Mouse (Mus musculus) heart, embryonic 13.5 days (tissue): ENCODE results near the gene Lsm7. TPM values are rescaled to one million over a fixed set of nuclear protein-coding genes. Genes with fewer than 3 reads are reported as not detected.
A peak's percentile ranks its signal among the peaks of the same experiment; 100 is the strongest.

ENCODE experiments used
- ATAC-seq: fragments of 200-750 bp; cut with Nextera tagmentation; 2 replicates; pipeline ENCODE4 v1.8.0; 2017; ENCODE audit warnings: moderate TSS enrichment; ENCODE audit not compliant: insufficient number of reproducible peaks, low FRiP score, low TSS enrichment; ENCODE audit errors: extremely low read depth
- H3K27ac ChIP-seq: fragments of 300-500 bp; sonication (generic); replicated peaks from 2 replicates; pipeline ENCODE4 v1.5.1; 2015; ENCODE audit warnings: moderate library complexity, mild to moderate bottlenecking, inconsistent platforms
- H3K27me3 ChIP-seq: fragments of 300-500 bp; sonication (generic); replicated peaks from 2 replicates; pipeline ENCODE4 v1.6.1; 2015; ENCODE audit warnings: mild to moderate bottlenecking, inconsistent platforms
- H3K36me3 ChIP-seq: fragments of 300-500 bp; sonication (generic); 2 replicates; pipeline ENCODE4 v1.6.1; 2015; ENCODE audit warnings: mild to moderate bottlenecking, inconsistent platforms
- H3K4me1 ChIP-seq: fragments of 300-500 bp; sonication (generic); 2 replicates; pipeline ENCODE4 v1.6.1; 2015; ENCODE audit warnings: inconsistent platforms
- H3K4me2 ChIP-seq: fragments of 300-500 bp; sonication (generic); 2 replicates; pipeline ENCODE4 v1.6.1; 2015; ENCODE audit warnings: inconsistent platforms, mild to moderate bottlenecking, moderate library complexity
- H3K4me3 ChIP-seq: fragments of 300-500 bp; sonication (generic); 2 replicates; pipeline ENCODE4 v1.5.1; 2015; ENCODE audit warnings: moderate library complexity, mild to moderate bottlenecking, inconsistent platforms
- H3K9ac ChIP-seq: fragments of 300-500 bp; sonication (generic); 2 replicates; pipeline ENCODE4 v1.6.1; 2015; ENCODE audit warnings: inconsistent platforms, mild to moderate bottlenecking, moderate library complexity
- H3K9me3 ChIP-seq: fragments of 300-500 bp; sonication (generic); 2 replicates; pipeline ENCODE4 v1.6.1; 2016; ENCODE audit warnings: inconsistent platforms
- WGBS: fragments of 180-500 bp; shearing (Covaris S2); methylation state at CpG from one replicate; pipeline ENCODE4 v1.1.7; 2015; ENCODE audit warnings: mixed read lengths; 5-methylcytosine and 5-hydroxymethylcytosine counted together
- polyA plus RNA-seq: library from polyadenylated mRNA; unstranded; fragments of >200 nt; fragmentation: Nextera tagmentation; extraction: Ambion mirVana; gene quantifications from 2 replicates; pipeline ENCODE4 v1.2.1, GENCODE M21; 2015

Gene Lsm7
- polyA plus RNA-seq, 1 experiment from 2014 or later: 157 TPM

DNA sequence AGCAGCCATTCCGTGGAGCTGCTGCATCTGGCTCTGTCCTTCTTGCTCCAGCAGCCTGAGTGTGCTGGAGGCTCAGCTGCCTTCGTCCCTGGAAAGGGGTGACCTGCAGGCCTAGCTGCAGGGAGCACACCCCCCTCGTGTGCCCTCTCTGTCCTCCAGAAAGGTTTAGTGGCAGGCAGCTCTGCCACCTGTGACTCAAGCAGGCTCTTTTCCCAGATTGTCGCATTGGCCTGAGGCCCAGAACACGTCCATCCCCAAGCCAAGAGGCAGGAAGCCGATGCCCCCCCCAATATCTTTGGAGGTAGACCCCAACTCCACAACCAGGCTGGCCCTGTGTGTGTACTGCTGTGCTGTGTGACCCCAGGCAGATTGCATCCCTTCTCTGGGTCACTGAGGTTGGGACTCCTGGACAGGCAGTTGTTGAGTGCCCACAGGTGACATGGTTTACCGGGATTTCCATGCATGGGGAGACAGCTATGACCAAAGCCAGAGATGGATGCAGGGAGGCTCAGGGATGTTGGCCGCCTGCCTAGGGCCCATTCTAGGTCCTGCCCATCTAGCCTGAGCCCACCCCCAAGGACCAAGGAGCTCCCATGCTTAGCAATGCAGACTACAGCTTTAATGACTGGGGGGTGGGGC, 9.8 kb downstream of the Lsm7 start:
- H3K9me3 ChIP-seq: no peaks in the 10 kb centered on the region
- H3K36me3 ChIP-seq: no peaks in the 10 kb centered on the region
- peak overlapping the region; percentile 47; the same call in 1 of the 2 replicates for H3K9ac ChIP-seq
- peaks cover 35% of the 10 kb centered on the region for H3K4me1 ChIP-seq
- H3K27ac ChIP-seq: no peak overlapping the region
- no peak overlapping the region for H3K4me2 ChIP-seq
- no peak for ATAC-seq
- WGBS: 43% methylated on average over 8 of the region's 8 CpGs
- H3K4me3 ChIP-seq: no peak overlapping the region
- peaks cover 67% of the 10 kb centered on the region for H3K27me3 ChIP-seq

DNA sequence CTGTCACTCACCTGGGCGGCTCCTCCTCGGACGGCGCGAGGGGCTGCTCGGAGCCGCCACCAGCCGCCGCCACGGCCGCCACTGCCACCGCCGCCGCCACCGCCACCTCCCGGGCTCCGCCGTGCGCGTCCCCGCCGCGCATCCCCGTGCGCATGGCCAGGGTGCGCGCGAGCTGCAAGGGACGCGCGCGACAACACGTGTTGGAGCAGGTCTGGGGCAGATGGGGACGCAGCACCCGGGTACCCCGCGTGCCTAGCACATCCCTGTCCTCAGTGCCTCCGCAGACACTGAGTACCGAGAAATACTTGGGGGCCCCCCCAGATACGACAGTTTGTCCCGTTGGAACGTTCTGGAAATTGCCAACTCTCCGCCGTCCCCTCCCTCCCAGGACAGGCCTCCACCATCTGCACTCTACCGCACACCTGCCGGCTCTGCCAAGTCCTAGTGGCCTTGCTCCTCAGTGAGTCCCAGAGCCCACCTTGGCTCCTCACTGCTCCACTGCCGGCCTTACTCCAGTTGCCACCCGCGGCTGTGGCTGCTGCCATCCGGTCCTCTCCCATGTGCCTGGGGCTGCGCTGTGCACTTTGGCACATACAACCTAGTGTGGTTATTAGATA, 11.0 kb downstream of the Lsm7 start, which contains the start of gene Lingo3:
TSS of gene Lingo3 (minus strand) at position 109 of the 617 bp plus-strand sequence.
- Histone ChIP-seq H3K9ac (peak within 1 kb of the TSS; percentile 77), H3K9me3 (no peaks in the 10 kb centered on the region), H3K4me2 (peak within 1 kb of the TSS; percentile 76), H3K4me3 (peak within 1 kb of the TSS; percentile 53), H3K4me1 (peaks cover 29% of the 10 kb centered on the region), H3K27me3 (peaks cover 75% of the 10 kb centered on the region), H3K36me3 (no peaks in the 10 kb centered on the region), H3K27ac (no peak within 1 kb of the TSS)
- no peak for ATAC-seq
- WGBS: 6% methylated on average over 35 of the region's 51 CpGs

DNA sequence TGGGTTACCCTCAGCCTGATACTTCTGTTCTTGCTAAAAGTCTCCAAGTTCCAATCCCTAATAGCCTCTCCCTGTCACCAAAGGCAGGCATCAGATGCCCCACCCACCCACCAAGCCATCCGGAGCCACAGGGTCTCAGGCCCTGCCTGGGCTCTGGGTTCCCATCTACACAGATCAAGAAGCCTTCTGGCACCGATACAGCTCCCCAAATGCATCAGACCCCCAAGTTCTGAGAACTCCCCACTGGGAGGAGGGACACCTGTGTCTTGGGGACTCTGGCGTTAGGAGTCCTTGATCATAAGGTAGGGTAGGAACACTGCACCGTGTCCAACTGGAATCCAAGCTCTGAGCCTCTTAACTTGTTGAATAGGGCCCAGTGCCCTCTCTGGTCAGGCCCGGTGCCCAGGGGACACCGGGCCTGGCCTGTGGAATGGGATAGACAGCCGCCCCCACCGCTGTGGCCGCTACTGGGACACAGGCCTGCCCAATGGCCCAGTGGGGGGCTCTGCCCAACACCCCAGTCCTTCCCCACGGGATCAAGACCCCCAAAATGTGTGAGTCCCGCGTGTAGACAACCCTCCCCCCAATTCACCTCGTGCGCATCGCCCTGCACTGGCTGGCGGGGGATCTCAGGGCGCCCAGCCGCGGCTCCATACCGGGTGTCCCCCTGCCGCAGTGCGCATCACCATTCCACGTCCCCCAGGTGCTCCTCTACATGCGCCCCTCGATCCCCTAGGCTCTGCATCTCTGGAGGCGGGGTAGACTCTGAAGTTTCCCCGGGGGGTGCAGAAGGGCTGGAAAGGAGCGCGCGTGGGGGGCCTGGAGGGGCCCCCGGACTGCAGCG, 11.7 kb downstream of the Lsm7 start:
- Histone ChIP-seq H3K27me3 (peaks cover 75% of the 10 kb centered on the region), H3K4me1 (peaks cover 25% of the 10 kb centered on the region), H3K9ac (peak overlapping the region; percentile 77), H3K4me3 (peak overlapping the region; percentile 53), H3K36me3 (no peaks in the 10 kb centered on the region), H3K4me2 (peak overlapping the region; percentile 76), H3K9me3 (no peaks in the 10 kb centered on the region), H3K27ac (no peak overlapping the region)
- no peak for ATAC-seq
- 10% methylated on average over 32 of the region's 32 CpGs for WGBS

GRCm38 (mm10) chr10:80842334-80842733, 12.7 kb downstream of the Lsm7 start:
- Histone ChIP-seq H3K36me3 (no peaks in the 10 kb centered on the region), H3K9me3 (no peaks in the 10 kb centered on the region), H3K4me2 (no peak overlapping the region), H3K4me1 (peaks cover 32% of the 10 kb centered on the region), H3K27ac (no peak overlapping the region), H3K9ac (no peak overlapping the region), H3K27me3 (peaks cover 85% of the 10 kb centered on the region), H3K4me3 (no peak overlapping the region)
- ATAC-seq: no peak
- WGBS: 75% methylated on average over 15 of the region's 15 CpGs

DNA sequence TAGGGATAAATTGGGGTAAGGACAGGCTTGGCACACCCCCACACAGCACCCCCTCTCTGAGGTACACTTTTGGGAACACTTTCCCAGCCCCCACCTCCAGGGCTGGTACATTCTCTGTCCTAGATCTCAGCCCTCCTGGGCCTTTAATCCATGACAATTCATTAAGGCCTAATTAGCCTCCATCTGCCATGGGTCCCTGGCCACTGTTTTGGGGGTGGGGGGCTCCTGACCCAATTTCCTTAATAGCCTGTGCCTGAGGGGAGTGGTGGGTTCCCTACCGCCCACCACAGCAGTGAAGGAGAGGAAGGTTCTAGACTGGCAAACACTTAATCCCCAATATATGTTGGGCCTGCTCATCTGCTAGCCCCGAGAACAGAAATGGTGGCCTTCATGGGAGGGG, 13.3 kb downstream of the Lsm7 start:
- Histone ChIP-seq H3K27ac (no peak overlapping the region), H3K27me3 (peaks cover 90% of the 10 kb centered on the region), H3K4me1 (peaks cover 39% of the 10 kb centered on the region), H3K4me3 (no peak overlapping the region), H3K9ac (no peak overlapping the region), H3K36me3 (no peaks in the 10 kb centered on the region), H3K9me3 (no peaks in the 10 kb centered on the region), H3K4me2 (no peak overlapping the region)
- no peak for ATAC-seq
- WGBS: 63% methylated on average over 2 of the region's 2 CpGs

DNA sequence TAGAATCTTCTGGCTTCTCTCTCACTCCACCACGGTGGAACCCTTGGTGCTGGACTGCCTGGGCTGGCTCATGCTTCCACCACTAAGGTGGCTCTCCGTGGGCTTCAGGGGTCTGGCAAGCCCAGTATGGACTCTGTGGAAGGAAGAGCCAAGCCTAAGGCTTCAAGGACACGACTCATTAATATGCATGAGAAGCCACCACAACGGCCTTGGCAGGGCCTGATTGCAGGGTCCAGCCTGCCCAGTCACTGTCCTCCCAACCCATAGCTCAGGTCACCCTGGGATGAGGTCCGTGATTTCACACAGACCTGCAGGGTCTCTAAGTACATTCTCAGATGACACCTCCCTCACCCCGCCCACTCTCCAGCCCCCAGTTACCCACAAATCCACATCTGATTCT, 15.2 kb downstream of the Lsm7 start:
- Histone ChIP-seq H3K9me3 (no peaks in the 10 kb centered on the region), H3K9ac (no peak overlapping the region), H3K36me3 (no peaks in the 10 kb centered on the region), H3K27me3 (peaks cover 90% of the 10 kb centered on the region), H3K4me1 (peaks cover 44% of the 10 kb centered on the region), H3K27ac (no peak overlapping the region), H3K4me2 (no peak overlapping the region), H3K4me3 (no peak overlapping the region)
- WGBS: 58% methylated on average over 6 of the region's 6 CpGs
- ATAC-seq: no peak

GRCm38 (mm10) chr10:80838346-80838912, 16.6 kb downstream of the Lsm7 start:
- Histone ChIP-seq H3K27me3 (peaks cover 90% of the 10 kb centered on the region), H3K36me3 (no peaks in the 10 kb centered on the region), H3K4me1 (peaks cover 36% of the 10 kb centered on the region), H3K4me3 (no peak overlapping the region), H3K27ac (peak overlapping the region; percentile 81), H3K9me3 (peaks cover 5% of the 10 kb centered on the region; the same call in 1 of the 2 replicates), H3K9ac (peak overlapping the region; percentile 28), H3K4me2 (peak overlapping the region; percentile 22; the same call in 1 of the 2 replicates)
- no peak for ATAC-seq
- 41% methylated on average over 2 of the region's 2 CpGs for WGBS

DNA sequence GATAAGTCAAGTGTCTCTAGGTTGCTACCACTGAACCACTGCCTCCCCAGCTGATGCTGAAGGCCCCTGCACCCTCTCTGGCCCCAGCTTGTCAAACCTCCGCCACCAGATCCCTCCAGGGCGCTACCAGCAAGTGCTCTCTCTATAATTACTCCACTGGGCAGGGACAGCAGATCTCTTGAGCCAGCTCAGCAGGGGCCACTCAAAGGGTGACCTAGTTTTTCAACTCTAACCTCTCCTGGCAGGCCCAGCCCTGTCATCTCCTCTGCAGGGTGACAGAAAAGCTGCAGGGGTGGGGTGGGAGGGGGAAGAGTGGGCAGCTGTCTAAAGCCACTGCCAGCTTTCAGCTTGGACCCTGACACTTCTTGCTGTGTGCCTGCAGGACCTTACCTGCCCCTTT, 17.2 kb downstream of the Lsm7 start:
- ATAC-seq: no peak
- WGBS: 15% methylated on average over 2 of the region's 2 CpGs
- Histone ChIP-seq H3K27ac (peak overlapping the region; percentile 81), H3K9ac (peak overlapping the region; percentile 28), H3K36me3 (no peaks in the 10 kb centered on the region), H3K9me3 (peaks cover 5% of the 10 kb centered on the region; the same call in 1 of the 2 replicates), H3K4me2 (peak overlapping the region; percentile 22), H3K4me1 (peaks cover 35% of the 10 kb centered on the region), H3K4me3 (no peak overlapping the region), H3K27me3 (peaks cover 90% of the 10 kb centered on the region)

GRCm38 (mm10) chr10:80836949-80837379, 18.0 kb downstream of the Lsm7 start:
- H3K4me2 ChIP-seq: no peak overlapping the region
- no peak for ATAC-seq
- H3K9me3 ChIP-seq: peaks cover 5% of the 10 kb centered on the region; the same call in 1 of the 2 replicates
- peaks cover 88% of the 10 kb centered on the region for H3K27me3 ChIP-seq
- no peaks in the 10 kb centered on the region for H3K36me3 ChIP-seq
- no peak overlapping the region for H3K4me3 ChIP-seq
- H3K27ac ChIP-seq: peak overlapping the region; percentile 81; the same call in 1 of the 2 replicates
- 41% methylated on average over 7 of the region's 7 CpGs for WGBS
- no peak overlapping the region for H3K9ac ChIP-seq
- H3K4me1 ChIP-seq: peaks cover 35% of the 10 kb centered on the region

- no peak overlapping the region for H3K27ac ChIP-seq
- WGBS: 53% methylated on average over 30 of the region's 30 CpGs
- H3K9ac ChIP-seq: no peak overlapping the region
- H3K9me3 ChIP-seq: peaks cover 5% of the 10 kb centered on the region; the same call in 1 of the 2 replicates
- H3K4me1 ChIP-seq: peaks cover 47% of the 10 kb centered on the region
- H3K4me2 ChIP-seq: no peak overlapping the region
- no peak for ATAC-seq
- H3K4me3 ChIP-seq: 0 out of 2 replicates have a peak overlapping the region, but pooled peaks have one; percentile 12
- peaks cover 74% of the 10 kb centered on the region for H3K27me3 ChIP-seq
- H3K36me3 ChIP-seq: peaks cover 3% of the 10 kb centered on the region
Measured at GRCm38 (mm10) chr10:80835617-80836016, 19.4 kb downstream of the Lsm7 start.

DNA sequence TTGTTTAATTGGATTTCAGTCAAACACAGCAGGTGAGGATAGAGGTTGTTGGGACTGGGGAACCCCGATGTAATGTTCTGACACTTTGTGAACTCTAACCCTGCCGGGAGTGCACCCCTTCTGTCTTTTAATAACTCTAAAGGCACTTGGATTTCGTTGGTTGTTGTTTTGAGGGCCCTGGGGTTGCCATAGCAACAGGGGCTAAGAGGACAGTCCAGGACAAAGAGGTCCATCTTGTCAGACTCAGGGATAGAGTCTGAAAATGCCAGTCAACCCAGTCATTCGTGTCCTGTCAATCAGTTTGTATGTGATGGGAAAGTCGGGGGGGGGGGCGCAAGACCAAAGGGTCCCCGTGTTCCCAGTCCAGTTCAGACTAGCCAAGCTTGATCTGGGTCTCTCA, 22.2 kb downstream of the Lsm7 start:
- H3K27ac ChIP-seq: no peak overlapping the region
- H3K4me3 ChIP-seq: no peak overlapping the region
- H3K27me3 ChIP-seq: peaks cover 56% of the 10 kb centered on the region

More for the DNA sequence above, 22.2 kb downstream of the Lsm7 start:
- Histone ChIP-seq H3K36me3 (peaks cover 29% of the 10 kb centered on the region), H3K9ac (no peak overlapping the region), H3K4me1 (peaks cover 64% of the 10 kb centered on the region), H3K9me3 (peaks cover 5% of the 10 kb centered on the region; the same call in 1 of the 2 replicates), H3K4me2 (no peak overlapping the region)
- 67% methylated on average over 7 of the region's 7 CpGs for WGBS
- ATAC-seq: no peak
